Mouse (Mus musculus) heart, adult 8-10 months (tissue): Measurements from ENCODE around the gene Gm11042. TPM values are rescaled to one million over a fixed set of nuclear protein-coding genes. Genes with fewer than 3 reads are reported as not detected.

Experiments
- DNase-seq: peaks from one replicate; pipeline ENCODE4 v3.0.0; 2022; ENCODE audit warnings: low spot score
- total RNA-seq, 4 experiments: library from RNA; stranded (reverse); gene quantifications; 2 replicates each; pipeline ENCODE4 v1.2.4; 2022

Gm11042 gene
- not detected for total RNA-seq

- DNase-seq: no peak
Observed at GRCm38 (mm10) chr12:74316344-74316973, at the start of gene Gm11042. Gm11042 (minus strand) TSS chr12:74316394.

- DNase-seq: no peak
Observed at GRCm38 (mm10) chr12:74364477-74364876, 48.3 kb upstream of the Gm11042 start.

- DNase-seq: no peak
Observed at GRCm38 (mm10) chr12:74363076-74363475, 46.9 kb upstream of the Gm11042 start.

DNA sequence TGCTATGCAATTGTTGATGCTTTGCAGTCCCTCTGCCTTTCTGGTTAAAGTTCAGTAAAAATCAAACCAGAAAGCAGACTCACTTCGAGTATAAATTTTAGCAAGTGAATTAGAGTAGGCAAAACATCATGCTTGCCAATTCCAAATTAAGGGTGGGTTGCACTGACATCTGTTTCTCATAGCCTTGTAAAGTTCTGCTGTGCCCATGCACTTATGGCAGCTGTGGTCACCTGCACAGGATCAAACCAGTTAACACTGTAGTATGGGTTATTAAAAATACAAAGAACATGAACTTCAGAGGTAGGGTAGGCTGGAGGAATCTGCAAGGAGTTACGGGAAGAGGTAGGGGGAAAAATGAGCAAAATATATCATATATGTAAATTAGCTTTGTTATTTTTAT is 46.3 kb upstream of the Gm11042 start:
- DNase-seq: no peak

- no peak for DNase-seq
Observed at GRCm38 (mm10) chr12:74359791-74360190, 43.6 kb upstream of the Gm11042 start.

DNA sequence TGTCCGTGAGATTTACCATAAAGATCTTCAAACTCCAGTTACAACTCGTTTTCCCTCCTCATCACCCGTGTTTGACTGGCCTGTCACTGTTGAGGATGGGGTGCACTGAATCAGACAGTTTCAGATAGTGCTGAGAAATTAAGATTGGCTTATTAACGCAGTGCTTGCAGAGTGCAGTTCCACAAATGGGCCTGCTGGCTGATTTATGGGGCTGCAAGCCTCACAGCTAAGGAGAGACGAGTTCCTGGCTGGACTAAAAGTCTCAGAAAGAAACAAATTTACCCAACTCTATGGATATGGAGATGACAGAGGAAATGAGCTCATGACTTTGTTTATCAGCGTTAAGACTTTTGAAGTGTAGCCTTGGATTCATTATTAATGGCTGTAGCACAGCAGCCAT is 41.6 kb upstream of the Gm11042 start:
- DNase-seq: no peak

DNA sequence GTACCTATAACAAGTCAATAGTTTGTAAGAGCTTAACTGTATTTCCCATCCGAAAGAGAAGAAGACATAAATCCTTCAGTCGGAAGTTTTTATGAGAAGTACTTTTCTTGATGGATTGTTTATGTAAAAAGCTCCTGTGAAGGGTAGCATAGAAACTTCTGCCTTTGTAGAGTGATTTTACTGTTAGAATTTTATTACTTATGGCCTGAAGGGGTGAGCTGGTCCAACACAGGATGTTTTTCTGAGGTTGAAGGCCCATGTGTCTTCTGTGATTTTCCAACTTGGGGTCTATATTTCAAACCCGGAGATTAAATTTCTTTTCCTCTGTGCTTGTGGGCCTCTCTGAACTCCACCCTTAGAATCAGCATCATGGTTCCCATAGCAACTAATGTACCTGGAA is 26.5 kb upstream of the Gm11042 start:
- no peak for DNase-seq

GRCm38 (mm10) chr12:74340070-74340469 is 23.9 kb upstream of the Gm11042 start:
- DNase-seq: no peak

DNA sequence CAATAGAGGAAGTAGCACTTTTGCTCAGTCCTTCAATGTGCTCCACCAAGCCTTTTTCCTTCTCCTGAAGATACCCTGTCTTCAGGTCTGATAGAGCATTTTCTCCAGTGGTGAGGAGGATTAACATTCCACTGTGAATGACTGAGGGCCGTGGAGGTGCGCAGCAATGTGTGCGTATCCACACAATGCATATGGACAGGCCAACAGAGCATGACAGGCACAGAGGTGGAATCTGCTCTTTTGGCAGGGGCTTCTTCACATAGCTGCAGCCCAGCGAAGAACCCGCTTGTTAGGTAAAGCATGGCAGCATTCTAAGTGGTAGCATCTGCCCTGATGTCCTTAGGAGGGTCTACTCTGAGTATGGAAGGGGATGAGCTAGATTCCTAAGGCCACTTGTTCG is 17.5 kb upstream of the Gm11042 start:
- DNase-seq: no peak

DNA sequence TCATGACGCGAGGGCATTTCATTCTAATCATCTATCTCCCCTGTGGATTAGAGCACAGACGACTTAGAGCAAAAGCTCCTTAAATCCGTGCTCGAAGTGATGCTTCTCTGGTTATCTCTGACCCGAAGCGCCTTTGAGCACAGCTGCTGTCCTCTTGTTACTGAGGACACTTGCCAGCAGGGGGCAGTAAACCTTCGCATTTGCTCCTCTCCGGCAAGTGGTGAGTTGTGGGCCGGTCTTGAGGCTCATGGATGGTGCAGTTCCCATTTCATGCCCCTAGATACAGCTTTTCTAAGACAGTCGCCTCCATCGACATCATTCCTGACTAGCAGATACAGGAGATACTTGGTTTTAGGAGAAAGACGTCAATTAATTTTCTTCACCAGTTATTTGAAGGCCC is 16.8 kb upstream of the Gm11042 start:
- peak; percentile 45 for DNase-seq

- no peak for DNase-seq
Observed at GRCm38 (mm10) chr12:74329759-74330158, 13.6 kb upstream of the Gm11042 start.

GRCm38 (mm10) chr12:74326644-74327043 is 10.4 kb upstream of the Gm11042 start:
- no peak for DNase-seq

- no peak for DNase-seq
Observed at GRCm38 (mm10) chr12:74321981-74322380, 5.8 kb upstream of the Gm11042 start.

- peak; percentile 44 for DNase-seq
Observed at GRCm38 (mm10) chr12:74320318-74320717, 4.1 kb upstream of the Gm11042 start.

DNA sequence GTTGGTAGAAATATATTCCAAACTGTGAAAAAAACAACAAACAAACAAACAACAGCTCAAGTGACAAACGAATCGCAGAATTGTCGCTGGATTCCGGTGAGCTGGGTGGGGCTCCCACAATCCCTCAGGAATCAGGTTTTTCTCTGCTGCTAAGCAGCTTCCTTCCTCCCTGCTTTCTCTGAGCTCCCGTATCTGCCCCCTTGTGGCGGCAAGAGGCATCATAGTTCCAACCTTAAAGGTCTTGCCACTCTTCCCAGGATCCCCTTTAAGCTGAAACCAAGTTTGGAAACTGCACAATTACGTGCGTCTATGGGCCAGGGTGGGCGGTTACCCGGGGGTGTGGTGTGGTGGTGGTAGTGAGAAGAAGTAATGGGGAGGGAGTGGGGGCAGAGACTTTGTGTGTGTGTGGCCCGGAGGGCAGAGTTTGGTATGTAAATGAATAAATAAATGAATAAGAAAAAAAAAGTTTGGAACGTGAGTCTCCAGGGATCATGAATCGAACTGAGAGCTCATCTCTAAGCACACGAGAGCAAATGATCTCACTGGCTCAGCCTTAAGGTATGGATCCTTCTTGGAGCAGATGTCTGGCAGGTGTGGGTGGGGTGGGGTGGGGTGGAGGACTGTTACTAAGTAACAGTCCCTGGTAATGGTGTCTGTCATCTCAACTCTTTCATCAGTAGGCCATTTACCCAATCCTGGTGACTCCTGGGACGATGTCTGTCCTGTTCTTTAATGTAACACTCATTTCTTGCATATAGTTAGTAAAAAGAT is 980 bp upstream of the Gm11042 start:
- peak; percentile 52 for DNase-seq

DNA sequence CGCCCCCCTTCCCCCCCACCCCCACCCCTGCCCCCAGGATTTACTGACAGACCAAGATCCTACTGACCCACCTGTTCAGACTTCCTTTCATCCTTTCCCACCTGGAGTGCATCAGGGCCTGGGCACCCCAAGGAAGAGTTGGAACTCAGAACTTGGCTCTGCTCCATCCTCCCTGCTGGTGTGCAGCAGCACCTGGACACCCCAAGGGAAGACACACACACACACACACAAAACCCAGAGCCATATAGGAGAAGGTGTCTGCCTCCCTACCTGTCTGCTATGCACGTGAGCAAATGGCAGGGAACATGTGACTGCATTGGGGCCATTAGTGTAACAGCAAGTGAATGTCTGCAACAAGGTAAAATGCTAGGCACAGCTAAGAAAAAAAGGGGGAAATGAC is 973 bp downstream of the Gm11042 start:
- no peak for DNase-seq

DNA sequence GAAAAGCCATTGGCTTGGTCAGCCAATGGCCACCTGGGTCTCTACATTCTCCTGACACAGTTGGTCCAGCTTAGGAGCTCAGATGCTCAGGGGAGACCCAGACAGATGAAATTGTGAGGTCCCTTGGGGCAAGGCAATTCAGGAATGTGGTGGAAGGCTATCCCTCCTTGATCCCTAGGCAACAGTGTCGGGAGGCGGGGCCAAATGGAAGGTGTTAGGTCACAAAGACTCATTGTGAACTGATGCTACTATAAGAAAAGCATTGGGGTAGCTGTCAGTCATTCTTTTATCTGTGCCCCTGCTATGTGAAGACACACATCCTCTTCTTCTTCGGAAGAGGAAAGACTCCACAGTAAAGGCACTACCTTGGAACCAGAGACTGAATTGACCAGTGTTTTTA is 3.6 kb downstream of the Gm11042 start:
- no peak for DNase-seq

DNA sequence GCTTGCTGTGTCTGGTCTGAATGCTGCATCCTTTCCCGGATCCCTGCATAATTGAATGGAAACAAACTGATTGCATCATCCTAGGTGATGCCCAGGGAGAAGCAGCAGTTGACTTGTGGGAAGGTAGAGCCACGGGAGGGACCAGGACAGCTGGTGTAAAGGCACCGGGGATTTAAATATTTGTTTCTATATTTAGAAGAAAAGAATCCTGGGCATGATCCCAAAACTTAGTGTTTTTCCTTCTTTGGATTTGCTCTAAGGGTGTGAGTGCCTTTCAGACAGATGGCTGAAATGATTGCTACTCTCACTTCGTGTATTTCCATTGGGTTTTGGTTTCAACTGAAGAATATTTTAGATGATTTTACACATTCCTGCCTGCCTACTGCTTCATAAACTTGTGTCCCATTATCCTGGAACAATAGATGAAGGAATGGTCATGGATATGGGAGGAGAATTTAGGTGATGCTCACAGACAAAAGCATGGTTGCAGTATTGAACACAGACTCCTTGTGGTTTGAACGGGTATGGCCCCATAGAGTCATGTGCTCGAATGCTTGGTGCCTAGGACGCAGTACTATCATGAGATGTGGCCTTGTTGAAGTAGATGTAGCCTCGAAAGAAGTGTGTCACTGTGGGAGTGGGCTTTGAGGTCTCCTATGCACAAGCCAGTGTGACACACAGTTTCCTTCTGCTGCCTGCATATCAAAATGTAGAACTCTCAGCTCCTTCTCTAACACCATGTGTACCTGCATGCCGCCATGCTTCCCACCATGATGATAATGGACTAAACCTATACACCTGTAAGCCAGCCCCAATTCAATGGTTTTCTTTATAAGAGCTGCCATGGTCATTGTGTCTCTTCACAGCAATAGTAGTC is 12.5 kb downstream of the Gm11042 start:
- DNase-seq: no peak

DNA sequence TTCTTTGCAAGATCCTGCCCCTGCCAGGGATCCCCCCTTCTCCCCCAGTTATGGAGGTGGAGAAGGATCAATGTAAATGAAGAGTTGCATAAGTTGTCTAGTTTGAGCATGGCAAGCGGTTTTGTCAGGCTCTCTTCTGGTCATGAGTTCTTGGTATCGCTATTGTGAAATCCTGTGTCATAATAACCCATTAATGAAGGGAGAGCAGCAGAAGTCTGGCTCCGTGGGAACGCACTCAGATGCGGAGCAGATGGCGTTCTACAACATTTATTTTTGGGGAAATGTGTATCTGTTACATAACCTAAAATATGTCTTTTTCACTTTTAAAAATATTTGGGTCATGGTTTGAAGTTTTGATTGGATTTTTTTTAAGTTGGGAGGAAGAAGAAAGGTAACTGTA is 14.6 kb downstream of the Gm11042 start:
- no peak for DNase-seq

GRCm38 (mm10) chr12:74296374-74296773 is 19.8 kb downstream of the Gm11042 start:
- DNase-seq: no peak

- DNase-seq: peak; percentile 14
Observed at GRCm38 (mm10) chr12:74293624-74294023, 22.6 kb downstream of the Gm11042 start.

- DNase-seq: no peak
Observed at GRCm38 (mm10) chr12:74290983-74291382, 25.2 kb downstream of the Gm11042 start.
